Mouse (Mus musculus) natural killer cell, adult 2 months (primary cell): ENCODE data around the gene Naa60.
A peak's percentile ranks its signal among the peaks of the same experiment; 100 is the strongest.
"Not testable (repeated sequence)": the region's sequence is repeated elsewhere in the genome, so short reads cannot be mapped to it uniquely, and the experiment has no call there.

Experiments used
- DNase-seq, 2 experiments: peaks; one replicate each; pipeline ENCODE4 v3.0.0; 2022; ENCODE audit warnings: low spot score in 2 of 2

The Naa60 gene

DNA sequence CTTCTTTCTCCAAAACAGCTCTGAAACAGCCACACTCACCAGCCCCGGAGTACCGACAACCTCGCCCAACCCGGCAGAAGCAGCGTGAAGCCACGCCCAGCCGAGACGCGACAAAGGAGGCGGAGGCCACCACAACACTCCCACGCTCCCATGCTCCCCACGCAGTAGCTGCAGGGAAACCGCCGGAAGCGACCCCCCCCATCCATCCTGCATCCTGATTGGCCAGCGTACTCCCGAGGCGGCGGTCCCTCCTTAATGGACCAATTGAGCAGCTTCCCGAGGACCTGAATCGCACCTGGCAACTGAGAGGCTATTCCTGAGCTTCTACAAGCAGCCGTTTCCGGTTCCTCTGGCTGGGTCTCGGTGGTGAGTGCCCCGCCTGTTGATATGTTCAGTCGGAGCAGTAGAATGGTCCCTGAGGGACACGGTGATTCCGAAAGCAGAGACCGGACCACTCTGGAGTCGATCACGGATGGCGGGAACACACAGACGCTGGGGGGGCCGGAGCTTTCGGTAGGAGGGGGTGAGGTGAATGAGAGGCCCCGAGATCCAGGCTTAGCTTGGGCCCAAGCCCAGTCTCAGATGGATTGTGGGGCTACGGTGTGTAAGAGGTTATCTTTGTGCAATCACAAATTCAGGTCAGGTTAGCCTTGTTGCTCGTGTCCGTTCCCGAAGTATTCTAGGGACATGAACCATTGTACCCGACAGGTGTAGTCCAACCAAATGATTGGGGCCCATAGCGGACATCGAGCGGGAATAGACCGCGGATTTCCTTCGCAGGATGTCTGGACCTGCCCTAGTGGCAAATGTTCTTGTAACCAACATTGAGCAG is at the start of gene Naa60:
Naa60 (plus strand) TSS at position 160 of the 832 bp plus-strand sequence.
- DNase-seq = peak; percentile 69 to 80

- DNase-seq = no peak
Measured at GRCm38 (mm10) chr16:3828021-3828420, 44.2 kb upstream of the Naa60 start.

DNA sequence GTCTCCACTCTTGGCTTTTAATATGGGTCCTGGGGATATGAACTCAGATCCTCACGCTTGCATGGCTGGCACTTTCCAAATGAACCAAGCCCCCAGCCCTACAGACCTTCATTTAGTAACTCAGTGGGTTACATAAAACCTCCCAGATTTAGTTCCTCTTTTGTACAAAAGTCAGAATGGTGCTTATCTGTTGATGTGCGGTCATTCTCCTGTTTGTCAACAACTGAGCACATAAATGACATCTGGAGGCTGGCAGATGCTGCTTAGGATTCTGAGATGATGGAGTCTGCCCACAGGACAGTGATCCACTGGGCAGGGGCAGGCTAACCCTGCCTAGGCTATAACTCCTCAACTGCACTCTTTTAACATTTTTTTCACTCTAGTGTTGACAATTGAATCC is 42.4 kb upstream of the Naa60 start:
- no peak for DNase-seq

DNA sequence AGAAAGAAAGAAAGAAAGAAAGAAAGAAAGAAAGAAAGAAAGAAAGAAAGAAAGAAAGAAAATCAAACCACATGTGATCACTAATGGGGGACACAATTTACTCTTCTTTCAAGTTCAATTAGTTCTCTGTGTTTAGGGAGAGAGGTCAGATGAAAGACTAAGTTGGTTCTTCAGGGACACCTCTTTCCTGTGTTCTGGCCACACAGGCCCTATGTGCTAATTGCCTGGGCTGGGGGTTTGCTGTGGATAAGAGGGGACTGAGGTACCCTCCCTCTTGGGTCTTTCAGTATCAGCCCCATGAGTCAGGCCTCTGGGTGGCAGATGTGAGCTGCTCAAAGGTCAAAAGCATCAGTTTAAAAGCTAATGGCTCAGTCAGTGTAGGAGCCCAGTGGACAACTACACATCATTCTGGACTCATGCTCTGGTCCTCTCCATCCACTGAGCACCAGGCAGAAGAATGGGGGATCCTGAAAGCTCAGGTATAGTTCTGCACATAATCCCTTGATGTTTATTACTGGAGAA is 41.5 kb upstream of the Naa60 start, which contains the start of gene Olfr15:
Olfr15 (plus strand) TSS at position 291 of the 522 bp plus-strand sequence.
- DNase-seq = no peak

- DNase-seq = no peak
Measured at GRCm38 (mm10) chr16:3835461-3835860, 36.7 kb upstream of the Naa60 start.

DNA sequence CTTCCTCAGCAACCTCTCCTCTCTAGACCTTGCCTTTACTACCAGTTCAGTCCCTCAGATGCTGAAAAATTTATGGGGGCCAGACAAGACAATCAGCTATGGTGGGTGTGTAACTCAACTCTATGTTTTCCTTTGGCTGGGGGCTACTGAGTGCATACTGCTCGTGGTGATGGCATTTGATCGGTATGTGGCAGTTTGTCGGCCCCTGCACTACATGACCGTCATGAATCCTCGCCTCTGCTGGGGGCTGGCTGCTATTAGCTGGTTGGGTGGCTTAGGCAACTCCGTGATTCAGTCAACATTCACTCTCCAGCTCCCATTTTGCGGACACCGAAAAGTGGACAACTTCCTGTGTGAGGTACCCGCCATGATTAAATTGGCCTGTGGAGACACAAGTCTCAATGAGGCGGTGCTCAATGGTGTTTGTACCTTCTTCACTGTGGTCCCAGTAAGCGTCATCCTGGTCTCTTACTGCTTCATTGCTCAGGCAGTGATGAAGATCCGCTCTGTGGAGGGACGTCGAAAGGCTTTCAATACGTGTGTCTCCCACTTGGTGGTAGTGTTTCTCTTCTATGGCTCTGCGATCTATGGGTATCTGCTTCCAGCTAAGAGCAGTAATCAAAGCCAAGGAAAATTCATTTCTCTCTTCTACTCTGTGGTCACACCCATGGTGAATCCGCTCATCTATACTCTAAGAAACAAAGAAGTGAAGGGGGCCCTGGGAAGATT is 32.9 kb upstream of the Naa60 start:
- peak in 1 of 2 experiments; percentile 8 for DNase-seq

DNA sequence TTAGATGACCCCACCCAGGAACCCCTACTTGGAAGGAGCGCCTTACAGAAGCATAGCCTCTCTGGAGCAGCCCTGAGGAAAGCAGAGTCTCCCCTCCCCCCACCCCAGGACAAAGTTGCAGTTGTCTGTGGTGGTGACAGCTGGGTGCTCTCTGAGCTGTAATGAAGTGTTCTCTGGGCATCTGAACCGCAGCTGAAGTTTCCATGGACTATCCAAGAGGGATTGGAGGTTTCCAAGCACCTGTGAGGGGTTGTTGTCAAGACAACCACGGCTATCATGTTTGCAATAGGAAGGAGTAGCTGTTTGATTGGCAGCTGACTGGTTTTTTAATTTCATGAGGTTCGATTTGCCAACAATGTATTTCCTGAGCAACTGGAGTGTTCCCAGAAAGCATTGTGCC is 29.2 kb upstream of the Naa60 start:
- no peak for DNase-seq

- no peak for DNase-seq
Measured at GRCm38 (mm10) chr16:3843796-3844195, 28.4 kb upstream of the Naa60 start.

GRCm38 (mm10) chr16:3846711-3847518 is 25.3 kb upstream of the Naa60 start, which contains the start of gene Zfp174:
TSS of gene Zfp174 (plus strand) at chr16:3847268.
- peak; percentile 88 to 89 for DNase-seq

GRCm38 (mm10) chr16:3847871-3848270 is 24.3 kb upstream of the Naa60 start:
- no peak for DNase-seq

DNA sequence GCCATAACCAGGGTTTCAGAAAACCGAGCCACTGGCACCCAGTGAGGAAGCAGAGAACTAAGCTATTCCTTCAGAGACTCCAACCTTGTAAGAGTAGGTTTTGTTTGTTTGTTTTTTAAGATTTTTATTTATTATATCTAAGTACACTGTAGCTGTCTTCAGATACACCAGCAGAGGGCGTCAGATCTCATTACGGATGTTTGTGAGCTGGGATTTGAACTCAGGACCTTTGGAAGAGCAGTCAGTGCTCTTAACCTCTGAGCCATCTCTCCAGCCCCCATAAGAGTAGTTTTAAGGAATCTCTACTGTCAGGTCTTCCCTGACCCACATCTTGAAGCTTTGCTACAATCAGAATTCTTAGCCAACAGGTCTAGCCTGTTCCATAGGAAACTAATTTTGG is 23.8 kb upstream of the Naa60 start:
- DNase-seq = no peak

- not testable (repeated sequence) for DNase-seq
Measured at GRCm38 (mm10) chr16:3851301-3851700, 20.9 kb upstream of the Naa60 start.

GRCm38 (mm10) chr16:3852586-3852985 is 19.6 kb upstream of the Naa60 start:
- DNase-seq = no peak

- no peak for DNase-seq
Measured at GRCm38 (mm10) chr16:3854437-3855182, 17.6 kb upstream of the Naa60 start.

DNA sequence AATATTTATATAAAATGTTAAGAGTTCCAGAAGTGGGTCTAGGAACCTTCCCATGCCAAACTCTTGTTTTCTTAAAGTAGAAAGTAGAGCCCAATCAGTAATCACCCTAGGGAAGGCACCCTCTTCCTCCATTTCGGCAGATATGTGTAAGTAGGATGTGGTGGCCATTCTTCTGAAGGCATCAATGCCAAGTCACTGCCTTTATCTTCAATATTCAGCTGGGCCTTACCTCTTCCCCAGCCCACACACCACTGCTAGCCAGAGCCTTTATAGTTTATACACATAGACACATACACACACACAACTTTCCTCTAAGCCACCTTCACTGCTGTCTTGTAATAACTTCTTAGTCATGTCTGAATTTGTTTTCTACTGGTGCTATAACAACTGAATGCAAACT is 16.4 kb upstream of the Naa60 start:
- no peak for DNase-seq

DNA sequence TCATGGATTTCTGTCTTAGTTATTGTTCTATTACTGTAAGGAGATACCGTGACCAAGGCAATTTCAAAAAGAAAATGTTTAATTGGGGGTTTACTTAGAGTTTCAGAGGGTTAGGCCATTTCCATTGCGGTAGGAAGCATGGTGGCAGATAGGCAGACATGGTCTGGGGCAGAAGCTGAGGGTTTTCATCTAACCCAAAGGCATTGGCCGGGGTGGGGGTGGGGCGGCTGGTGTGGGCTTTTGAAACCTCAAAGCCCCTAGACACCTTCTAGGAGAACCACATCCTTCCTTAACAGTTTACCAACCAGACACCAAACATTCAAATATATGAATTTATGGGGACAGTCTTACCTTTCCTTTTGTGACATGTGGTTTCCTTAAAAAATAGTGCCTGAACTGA is 12.9 kb upstream of the Naa60 start:
- no peak for DNase-seq

GRCm38 (mm10) chr16:3871815-3872214 is 360 bp upstream of the Naa60 start:
- no peak for DNase-seq

DNA sequence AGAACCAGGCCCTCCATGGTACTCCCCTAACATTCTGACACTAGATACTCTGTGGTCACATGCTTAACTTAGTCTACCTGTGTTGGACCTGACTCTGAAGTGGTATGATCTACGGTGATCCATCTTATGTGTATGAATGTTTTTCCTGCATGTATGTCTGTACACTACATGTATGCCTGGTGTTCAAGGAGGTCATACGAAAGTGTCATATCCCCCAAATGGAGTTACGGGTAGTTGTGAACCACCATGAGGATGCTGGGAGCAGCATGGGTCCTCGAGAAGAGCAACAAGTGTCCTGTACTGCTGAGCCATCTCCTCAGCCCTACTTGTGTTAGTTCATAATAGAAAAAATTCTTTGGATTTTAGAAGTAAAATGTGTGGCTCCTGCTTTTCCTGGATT is 4.2 kb downstream of the Naa60 start:
- DNase-seq = no peak

GRCm38 (mm10) chr16:3884201-3885064 is 12.3 kb downstream of the Naa60 start, which contains the start of the genes Zfp597 and Gm20695:
TSS of gene Zfp597 (minus strand) at chr16:3884561.
TSS of gene Gm20695 (plus strand) at chr16:3884648.
- DNase-seq = peak; percentile 81 to 86
